Mouse (Mus musculus) liver, embryonic 14.5 days (tissue): ENCODE measurements around the gene Wdr27. TPM values are rescaled to one million over a fixed set of nuclear protein-coding genes. Genes with fewer than 3 reads are reported as not detected.
"Not testable (repeated sequence)": the region's sequence is repeated elsewhere in the genome, so short reads cannot be mapped to it uniquely, and the experiment has no call there.

Experiments
- ATAC-seq: fragments of 200-750 bp; cut with Nextera tagmentation; 2 replicates; pipeline ENCODE4 v1.8.0; 2017; ENCODE audit warnings: moderate number of reproducible peaks, mild to moderate bottlenecking, moderate library complexity; ENCODE audit not compliant: insufficient read depth
- DNase-seq, 3 experiments: peaks; one replicate each; pipeline ENCODE4 v3.0.0-alpha.2; 2012 to 2013; ENCODE audit warnings: low read depth in 3 of 3, low spot score in 3 of 3
- H3K27ac ChIP-seq: fragments of 300-500 bp; sonication (generic); 2 replicates; pipeline ENCODE4 v1.5.1; 2014; ENCODE audit warnings: moderate library complexity, mild to moderate bottlenecking, control low read depth, inconsistent platforms
- H3K27me3 ChIP-seq: fragments of 300-500 bp; sonication (generic); 2 replicates; pipeline ENCODE4 v1.6.1; 2014; ENCODE audit warnings: mild to moderate bottlenecking, low read length, moderate library complexity; ENCODE audit not compliant: control insufficient read depth, insufficient read depth
- H3K36me3 ChIP-seq: fragments of 300-500 bp; sonication (generic); replicated peaks from 2 replicates; pipeline ENCODE4 v1.6.1; 2014; ENCODE audit warnings: low read depth; ENCODE audit not compliant: control insufficient read depth, insufficient read depth
- H3K4me1 ChIP-seq, 2 experiments: fragments of 200-500 bp in 1 of 2; fragments of 300-500 bp in 1 of 2; sonication (generic) in 1 of 2; replicated peaks; 2 replicates each; pipeline ENCODE4 v1.6.1; 2012 to 2014; ENCODE audit warnings: antibody characterized with exemption in 1 of 2, inconsistent platforms in 1 of 2, low read length in 1 of 2; ENCODE audit not compliant: control insufficient read depth in 2 of 2, insufficient read depth in 2 of 2
- H3K4me2 ChIP-seq: fragments of 300-500 bp; sonication (generic); 2 replicates; pipeline ENCODE4 v1.6.1; 2014; ENCODE audit warnings: low read depth, mild to moderate bottlenecking, control low read depth, moderate library complexity
- H3K4me3 ChIP-seq, 2 experiments: fragments of 200-500 bp in 1 of 2; fragments of 300-500 bp in 1 of 2; sonication (generic) in 1 of 2; 2 replicates each; pipeline ENCODE4 v1.5.1; 2012 to 2014; ENCODE audit warnings: low read depth in 2 of 2, low read length in 2 of 2, mild to moderate bottlenecking in 2 of 2, control low read depth in 1 of 2, inconsistent platforms in 1 of 2, moderate library complexity in 1 of 2; ENCODE audit not compliant: insufficient read depth in 1 of 2
- H3K9ac ChIP-seq: fragments of 300-500 bp; sonication (generic); replicated peaks from 2 replicates; pipeline ENCODE4 v1.6.1; 2014; ENCODE audit warnings: mild to moderate bottlenecking, control low read depth, moderate library complexity
- H3K9me3 ChIP-seq: fragments of 300-500 bp; sonication (generic); 2 replicates; pipeline ENCODE4 v1.6.1; 2016; ENCODE audit warnings: low read length, mixed read lengths; ENCODE audit not compliant: control insufficient read depth
- CTCF ChIP-seq: IDR thresholded peaks from 2 replicates; pipeline ENCODE4 v1.5.1; 2016; ENCODE audit warnings: antibody characterized with exemption, low read depth, control low read depth
- EP300 ChIP-seq: IDR thresholded peaks from 2 replicates; pipeline ENCODE4 v1.6.1; 2016; ENCODE audit warnings: antibody characterized with exemption, low read depth
- WGBS: fragments of 180-500 bp; shearing (Covaris S2); extraction: QIAGEN DNeasy Blood & Tissue Kit; methylation state at CpG from one replicate; pipeline ENCODE4 v1.1.7; 2014; ENCODE audit not compliant: insufficient replicate concordance; 5-methylcytosine and 5-hydroxymethylcytosine counted together
- polyA plus RNA-seq, 2 experiments: library from polyadenylated mRNA; depleted of rRNA in 1 of 2; stranded (reverse) in 1 of 2; unstranded in 1 of 2; fragments of >200 nt; fragmentation: Nextera tagmentation in 1 of 2; extraction: Ambion mirVana in 1 of 2; gene quantifications; 2 replicates each; pipeline versions ENCODE4 v1.2.1 to v1.2.3; 2012 to 2014

The Wdr27 gene
- polyA plus RNA-seq, 2 experiments: 0.51 to 0.79 TPM

- ATAC-seq: no peak
- Histone ChIP-seq H3K9me3 (no peaks in the 10 kb centered on the region), H3K4me3 (no peak overlapping the region), H3K36me3 (no peaks in the 10 kb centered on the region), H3K27ac (no peak overlapping the region), H3K4me1 (no peaks in the 10 kb centered on the region), H3K4me2 (no peak overlapping the region), H3K27me3 (no peaks in the 10 kb centered on the region), H3K9ac (no peak overlapping the region)
- WGBS: 33% methylated on average over 7 of the region's 7 CpGs
- DNase-seq: peak; percentile 4 to 32 (median 15)
- no peak for TF ChIP-seq EP300
- peak; percentile 76 for TF ChIP-seq CTCF
These were observed 38.2 kb downstream of the Wdr27 start for GRCm38 (mm10) chr17:14904637-14905265.

GRCm38 (mm10) chr17:14904206-14904605, 38.8 kb downstream of the Wdr27 start:
- no peaks in the 10 kb centered on the region for H3K4me1 ChIP-seq
- ATAC-seq: no peak
- H3K9ac ChIP-seq: no peak overlapping the region

GRCm38 (mm10) chr17:14903212-14903611, 39.7 kb downstream of the Wdr27 start:
- Histone ChIP-seq H3K27me3 (no peaks in the 10 kb centered on the region), H3K27ac (no peak overlapping the region), H3K9me3 (no peaks in the 10 kb centered on the region), H3K4me1 (no peaks in the 10 kb centered on the region), H3K4me3 (no peak overlapping the region), H3K36me3 (no peaks in the 10 kb centered on the region), H3K9ac (no peak overlapping the region), H3K4me2 (no peak overlapping the region)
- no peak for DNase-seq
- 67% methylated on average over 3 of the region's 3 CpGs for WGBS
- ATAC-seq: no peak
- no peak for TF ChIP-seq CTCF
- no peak for TF ChIP-seq EP300

More at GRCm38 (mm10) chr17:14904206-14904605, 38.8 kb downstream of the Wdr27 start:
- Histone ChIP-seq H3K9me3 (no peaks in the 10 kb centered on the region), H3K27me3 (no peaks in the 10 kb centered on the region), H3K27ac (no peak overlapping the region), H3K36me3 (no peaks in the 10 kb centered on the region), H3K4me3 (no peak overlapping the region), H3K4me2 (no peak overlapping the region)
- no peak for DNase-seq
- 66% methylated on average over 6 of the region's 6 CpGs for WGBS
- TF ChIP-seq EP300: no peak
- TF ChIP-seq CTCF: no peak

- Histone ChIP-seq H3K27me3 (no peaks in the 10 kb centered on the region), H3K4me1 (no peaks in the 10 kb centered on the region), H3K27ac (no peak overlapping the region), H3K36me3 (no peaks in the 10 kb centered on the region), H3K4me2 (no peak overlapping the region), H3K9me3 (no peaks in the 10 kb centered on the region), H3K4me3 (no peak overlapping the region), H3K9ac (no peak overlapping the region)
- no peak for ATAC-seq
- WGBS: 50% methylated on average over 1 of the region's 1 CpGs
- no peak for TF ChIP-seq EP300
- TF ChIP-seq CTCF: no peak
- no peak for DNase-seq
These were observed 44.0 kb downstream of the Wdr27 start for GRCm38 (mm10) chr17:14898972-14899371.

GRCm38 (mm10) chr17:14895058-14895457, 47.9 kb downstream of the Wdr27 start:
- ATAC-seq, H3K9ac ChIP-seq, DNase-seq, H3K9me3 ChIP-seq, H3K36me3 ChIP-seq, H3K4me1 ChIP-seq, H3K27me3 ChIP-seq, H3K27ac ChIP-seq, H3K4me3 ChIP-seq, H3K4me2 ChIP-seq: not testable (repeated sequence)
